Mouse (Mus musculus): Measurements from ENCODE around the gene Ascc1.

Gene Ascc1

DNA sequence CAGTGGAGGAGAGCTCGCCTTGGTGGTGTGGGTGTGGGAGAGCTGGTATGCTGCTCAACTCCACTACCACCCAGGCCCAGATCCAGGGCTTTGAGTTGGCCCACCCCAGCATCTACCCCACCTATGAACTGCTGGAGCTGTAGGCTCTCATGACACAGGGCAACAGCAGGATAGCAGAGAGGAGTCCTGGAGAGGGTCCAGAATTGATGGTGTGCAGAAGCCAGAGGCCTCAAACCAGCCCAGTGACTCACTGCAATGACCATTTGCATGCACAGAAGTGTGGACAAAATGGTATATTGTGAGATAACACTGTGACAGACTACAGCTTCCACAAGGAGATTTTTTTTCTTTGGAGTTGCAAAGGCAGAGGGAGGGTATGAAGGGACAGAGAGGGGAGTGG lies 21.1 kb downstream of the Ascc1 start:
- DNase-seq, result no peak

GRCm38 (mm10) chr10:60026759-60027395 lies 24.3 kb downstream of the Ascc1 start:
- no peak for DNase-seq

GRCm38 (mm10) chr10:60027619-60028084 lies 25.0 kb downstream of the Ascc1 start:
- DNase-seq, result no peak

GRCm38 (mm10) chr10:60028181-60028580 lies 25.6 kb downstream of the Ascc1 start:
- no peak for DNase-seq

DNA sequence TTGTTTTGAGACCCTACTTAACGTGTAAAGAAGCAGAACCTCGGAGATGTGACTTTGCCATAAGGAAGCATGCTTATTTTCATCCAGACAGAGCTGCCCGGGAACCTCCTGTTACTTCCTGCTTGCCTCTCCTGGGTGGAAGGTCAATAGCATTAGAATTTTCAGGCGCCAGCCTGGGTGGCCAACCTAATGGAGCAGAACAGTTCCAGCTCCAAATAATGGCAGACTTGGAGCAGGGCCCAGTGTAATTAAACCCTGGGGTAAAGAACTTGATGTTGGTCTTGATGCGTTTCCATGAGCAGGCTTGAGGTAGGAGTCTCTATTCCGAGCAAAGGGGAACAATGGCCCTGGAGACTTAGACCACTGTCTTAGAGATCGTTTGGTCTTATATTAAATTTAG lies 26.4 kb downstream of the Ascc1 start:
- peak; percentile 93 for DNase-seq

DNA sequence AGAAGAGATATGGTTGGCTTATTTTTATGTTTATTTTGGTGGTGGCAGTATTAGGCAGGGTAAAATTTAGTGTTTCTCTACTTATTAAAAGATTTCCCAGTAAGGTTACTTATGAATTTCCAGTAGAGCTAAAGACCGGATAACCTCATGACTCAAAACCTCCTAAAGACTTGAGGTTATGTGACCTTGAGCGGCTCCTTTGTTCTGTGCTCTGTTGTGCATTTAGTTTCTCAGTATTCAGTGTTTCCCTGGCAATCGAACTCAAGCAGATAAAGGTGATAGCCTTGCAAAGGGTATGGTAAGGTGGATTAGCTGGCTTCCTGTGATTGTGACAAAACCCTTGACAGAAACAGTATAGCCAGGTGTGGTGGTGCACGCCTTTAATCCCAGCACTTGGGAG lies 26.8 kb downstream of the Ascc1 start:
- DNase-seq, result no peak

DNA sequence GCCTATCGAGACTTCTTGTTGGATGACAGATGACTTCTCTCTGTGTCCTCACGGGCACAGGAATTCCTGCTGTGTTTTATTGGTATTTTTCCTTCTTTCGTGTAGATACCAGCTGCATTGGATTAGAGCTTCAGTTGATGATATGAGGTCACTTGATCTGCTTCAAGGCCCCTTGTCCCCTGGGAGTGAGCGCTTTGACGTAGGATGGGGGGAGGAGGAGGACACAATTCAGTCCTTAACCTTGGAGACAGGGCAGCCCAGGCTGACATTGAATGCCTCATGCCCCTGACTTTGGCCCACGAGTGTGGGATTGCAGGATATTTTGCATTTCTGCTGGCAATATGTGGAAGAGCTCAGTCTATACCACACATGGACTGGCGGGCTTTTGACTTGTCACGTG lies 29.0 kb downstream of the Ascc1 start:
- no peak for DNase-seq

DNA sequence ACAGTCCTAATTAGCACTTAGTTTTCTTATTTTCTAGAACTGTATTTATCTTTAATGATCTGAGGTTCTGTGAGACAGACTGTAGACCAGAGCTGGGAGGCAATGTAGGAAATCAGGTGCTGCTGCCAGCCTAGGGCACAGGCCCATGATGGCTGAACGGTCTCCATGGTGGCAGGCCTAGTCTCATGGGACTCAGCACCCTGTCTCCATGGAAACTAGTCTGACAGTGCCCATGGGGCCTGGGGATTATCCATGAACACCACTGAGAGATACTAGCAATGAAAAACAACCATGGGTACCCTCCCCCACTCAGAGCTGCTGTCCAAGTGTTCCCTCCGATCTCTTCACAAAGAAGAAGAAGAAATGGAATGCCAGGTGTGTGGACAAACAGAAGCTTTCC lies 29.4 kb downstream of the Ascc1 start:
- DNase-seq, result no peak

DNA sequence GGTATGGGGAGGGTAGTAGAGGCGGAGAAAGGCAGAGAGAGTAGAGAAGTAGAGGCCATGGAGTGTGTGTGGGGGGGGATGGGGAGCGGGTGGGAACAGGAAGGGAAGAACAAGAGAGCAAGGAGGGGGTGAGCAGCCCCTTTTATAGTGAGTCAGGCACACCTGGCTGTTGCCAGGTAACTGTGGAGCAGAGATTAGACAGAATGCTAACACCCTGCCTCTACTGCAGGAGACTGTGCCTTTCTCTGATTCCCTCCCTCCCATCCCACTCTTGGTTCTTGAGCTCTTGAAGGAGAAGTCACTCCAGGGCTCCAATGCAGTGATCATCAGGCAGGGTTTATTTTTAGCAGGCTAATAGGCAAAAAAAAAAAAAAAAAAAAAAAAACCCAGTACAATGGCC lies 30.0 kb downstream of the Ascc1 start:
- DNase-seq, result no peak

DNA sequence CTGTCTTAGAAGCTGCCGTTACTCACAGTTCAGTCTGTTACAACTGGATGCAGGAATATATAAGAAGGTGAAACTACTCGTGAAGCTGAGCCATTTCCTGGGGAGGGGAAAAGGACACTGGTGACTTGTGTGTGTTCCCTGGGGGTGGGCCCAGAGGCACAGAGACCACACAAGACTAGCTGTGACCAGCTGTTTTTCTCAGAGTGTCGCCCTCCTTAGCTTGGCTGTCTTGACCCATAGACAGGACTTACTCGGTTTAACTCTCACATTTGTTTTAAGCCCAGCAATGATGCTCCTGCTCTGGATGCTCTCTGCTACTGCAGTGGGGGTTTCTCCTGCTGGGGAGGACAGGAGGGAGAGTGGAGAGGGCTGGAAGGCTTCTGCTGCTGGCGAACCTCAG lies 30.5 kb downstream of the Ascc1 start:
- no peak for DNase-seq

DNA sequence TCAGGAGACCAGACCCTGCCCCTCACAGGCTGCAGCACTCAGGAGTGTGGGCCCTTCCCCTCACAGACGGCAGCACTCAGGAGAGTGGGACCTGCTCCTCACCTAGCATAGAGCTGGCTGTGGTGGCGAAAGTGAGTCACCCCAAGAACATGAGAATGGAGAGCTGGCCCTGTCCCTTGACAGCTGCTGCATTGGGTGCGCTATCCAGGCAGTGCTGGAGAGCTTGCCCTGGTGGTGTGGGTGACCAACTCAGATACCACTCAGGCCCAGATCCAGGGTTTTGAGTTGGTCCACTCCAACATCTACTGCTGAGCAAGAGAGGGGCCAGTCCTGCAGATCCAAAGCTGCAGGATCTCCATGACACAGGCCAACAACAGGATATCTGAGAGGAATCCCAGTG lies 32.0 kb downstream of the Ascc1 start:
- no peak for DNase-seq

DNA sequence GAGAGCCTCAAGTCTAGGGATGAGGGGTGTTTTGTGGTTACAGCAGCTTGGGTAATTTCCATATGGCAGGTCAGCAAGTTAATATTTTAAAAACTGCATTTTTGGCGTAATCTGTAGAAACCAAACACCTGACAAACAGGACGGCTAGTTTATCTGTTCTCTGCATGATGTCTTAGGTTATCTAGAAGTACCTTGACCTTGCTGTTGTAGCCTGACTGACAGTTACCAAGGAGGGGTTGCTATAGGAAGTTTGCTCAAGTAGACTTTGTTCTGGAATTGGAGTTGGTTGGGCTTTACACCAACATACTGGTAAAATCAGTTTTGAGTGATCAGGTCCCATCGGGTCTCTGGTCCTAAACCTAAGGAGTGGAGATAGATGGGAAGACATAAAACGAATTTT lies 33.1 kb downstream of the Ascc1 start:
- DNase-seq, result no peak

DNA sequence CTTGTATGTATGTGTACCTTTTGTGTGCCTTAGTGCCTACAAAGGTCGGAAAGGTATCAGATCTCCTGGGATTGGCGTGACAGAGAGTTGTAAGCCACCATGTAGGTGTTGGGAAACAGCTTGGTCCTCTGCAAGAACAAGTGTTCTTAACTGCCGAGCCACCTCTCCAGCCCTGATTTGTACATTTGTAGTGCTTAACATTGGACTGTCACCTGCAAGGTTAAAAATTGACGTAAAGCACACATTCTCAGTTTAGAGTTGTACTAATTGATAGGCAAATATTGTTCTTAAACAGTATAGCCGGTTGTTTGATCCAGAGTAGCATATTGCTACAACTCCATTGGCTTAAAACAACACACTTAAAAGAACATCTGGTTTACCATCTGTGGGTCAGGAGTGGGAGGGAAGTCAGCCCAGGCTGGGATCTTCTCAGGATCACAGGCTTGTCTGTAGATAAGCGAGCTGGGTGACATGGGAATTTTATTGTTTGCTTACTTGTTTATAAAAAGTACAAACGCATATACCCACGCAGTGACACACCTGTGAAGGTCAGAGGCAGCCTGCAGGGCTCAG lies 39.8 kb downstream of the Ascc1 start:
- no peak for DNase-seq

- no peak for DNase-seq
Measured at GRCm38 (mm10) chr10:60046696-60047095, 44.1 kb downstream of the Ascc1 start.

GRCm38 (mm10) chr10:60050581-60050980 lies 48.0 kb downstream of the Ascc1 start:
- no peak for DNase-seq

GRCm38 (mm10) chr10:60053073-60053472 lies 50.5 kb downstream of the Ascc1 start:
- DNase-seq, result no peak

DNA sequence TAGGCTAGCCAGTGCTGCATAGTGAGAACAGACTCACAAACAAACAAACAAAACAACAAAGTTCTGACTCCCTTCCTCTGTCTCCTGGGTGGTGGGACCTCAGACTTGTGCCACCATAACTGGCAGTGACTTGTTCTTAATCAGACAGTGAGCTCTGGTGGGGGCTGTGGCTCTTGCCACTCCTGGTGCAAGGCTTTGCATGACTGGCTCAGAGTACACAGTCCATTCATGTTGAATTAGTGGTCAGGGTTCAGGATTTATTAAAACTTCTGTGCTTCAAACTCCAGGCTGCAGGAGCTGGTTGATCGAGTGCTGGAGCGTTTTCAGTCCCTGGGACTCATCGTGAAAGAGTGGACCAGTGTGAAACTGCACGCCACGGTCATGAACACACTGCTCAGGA lies 59.6 kb downstream of the Ascc1 start:
- DNase-seq, result peak; percentile 50

- DNase-seq, result peak; percentile 53
Measured at GRCm38 (mm10) chr10:60062931-60063330, 60.3 kb downstream of the Ascc1 start.

- DNase-seq, result peak; percentile 24
Measured at GRCm38 (mm10) chr10:60066524-60066923, 63.9 kb downstream of the Ascc1 start.

DNA sequence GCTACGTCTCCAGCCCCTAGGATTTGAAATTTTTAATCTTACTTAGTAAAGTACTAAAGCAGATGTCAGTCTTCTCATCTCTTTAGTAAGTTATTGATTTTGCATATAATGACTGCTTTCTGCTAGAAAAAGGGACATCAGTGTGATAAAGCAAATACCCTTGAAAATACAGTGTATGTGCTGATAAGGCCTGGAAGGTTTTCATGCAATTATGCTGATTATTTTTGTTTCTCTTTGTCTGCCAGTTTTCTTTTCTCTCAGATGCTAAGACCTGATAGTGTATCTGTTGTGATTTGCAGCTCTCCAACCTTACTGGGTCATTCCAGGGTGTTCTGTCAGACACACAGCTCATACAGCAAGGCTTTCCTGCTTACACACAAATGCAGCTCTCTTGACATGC lies 72.6 kb downstream of the Ascc1 start:
- no peak for DNase-seq

DNA sequence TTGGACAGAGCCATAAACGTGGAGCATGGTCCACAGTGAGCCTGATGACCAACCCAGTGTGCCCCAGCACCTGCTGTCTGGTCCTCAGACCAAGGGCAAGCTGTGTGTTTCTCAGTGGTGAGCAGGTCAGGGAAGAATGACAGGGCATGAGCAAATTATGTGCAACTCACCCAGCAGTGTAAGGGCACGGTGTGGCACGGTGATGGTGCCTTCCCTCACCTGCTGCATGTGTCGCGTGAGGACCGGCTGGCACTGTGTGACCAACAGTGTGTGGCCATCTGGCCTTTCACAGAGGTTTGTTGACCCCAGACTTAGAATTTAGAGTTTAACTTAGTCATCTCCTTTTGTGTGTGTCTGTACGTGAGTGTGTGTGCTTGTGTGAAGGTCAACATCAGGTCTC lies 74.6 kb downstream of the Ascc1 start:
- DNase-seq, result no peak

DNA sequence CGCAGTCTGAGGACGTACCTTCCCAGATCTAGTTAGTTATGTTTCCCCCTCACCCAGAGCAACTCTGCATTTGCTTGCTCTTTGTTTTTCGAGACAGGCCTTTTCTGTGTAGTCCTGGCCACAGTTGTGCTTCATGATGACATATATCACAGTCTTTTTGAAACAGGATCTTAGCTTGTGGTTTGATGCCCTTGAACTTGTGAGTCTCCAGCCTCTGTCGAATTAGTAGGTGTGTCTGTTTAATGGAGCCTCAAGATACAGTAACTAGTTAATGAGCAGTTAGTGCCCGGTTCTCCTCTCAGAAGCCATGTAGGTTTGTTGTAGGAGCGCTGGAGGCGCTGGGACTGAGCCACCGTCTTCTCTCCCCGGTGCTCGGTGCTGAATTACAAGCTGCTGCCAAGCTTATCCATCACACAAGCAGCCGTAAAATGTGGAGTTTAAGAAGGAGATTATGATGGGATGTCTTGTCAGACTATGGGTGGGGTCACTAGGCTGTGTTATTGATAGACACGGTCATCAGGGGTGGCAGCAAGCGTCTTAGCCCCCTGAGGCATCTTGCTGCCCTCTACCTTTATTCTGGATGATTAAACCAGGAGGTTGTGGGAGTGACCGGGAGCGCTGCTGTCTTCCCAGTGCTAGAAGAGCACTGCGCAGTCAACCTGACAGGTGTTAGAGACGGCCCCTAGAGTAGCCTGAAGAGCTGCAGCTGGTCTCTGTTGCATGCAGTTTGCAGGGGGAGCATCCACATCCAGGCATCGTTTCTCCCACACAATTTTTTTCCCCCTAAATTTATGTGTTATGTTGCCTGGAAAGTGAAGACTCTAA lies 75.3 kb downstream of the Ascc1 start:
- no peak for DNase-seq

- no peak for DNase-seq
Measured at GRCm38 (mm10) chr10:60078561-60078917, 75.9 kb downstream of the Ascc1 start.

DNA sequence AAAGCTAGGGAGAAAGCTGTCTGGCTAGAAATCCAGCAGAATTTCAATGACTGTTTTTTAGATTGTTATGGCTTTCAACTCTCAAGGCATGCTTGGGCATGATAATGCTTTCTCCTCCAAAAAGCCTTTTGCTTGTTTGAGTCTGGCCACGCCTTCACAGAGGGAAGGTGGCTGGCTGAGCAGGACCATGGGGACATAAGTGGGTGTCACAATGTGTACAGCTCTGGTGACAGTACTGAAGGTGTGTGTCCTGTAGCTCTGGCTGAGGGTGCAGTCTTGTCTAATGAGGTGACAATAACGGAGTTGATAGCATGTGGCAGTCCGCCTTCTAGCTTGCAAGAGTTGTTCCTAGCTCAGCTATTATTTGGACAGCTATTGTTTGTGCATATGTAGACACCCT lies 77.6 kb downstream of the Ascc1 start:
- no peak for DNase-seq

Measured in kidney, adult 11 months (tissue).